Mouse (Mus musculus): ENCODE measurements around the gene Dcaf10. TPM values are rescaled to one million over a fixed set of nuclear protein-coding genes. Genes with fewer than 3 reads are reported as not detected.

The Dcaf10 gene
- polyA plus RNA-seq, 1 experiment from 2014 or later, result 15.6 TPM

GRCm38 (mm10) chr4:45407001-45407702, 65.3 kb downstream of the Dcaf10 start:
- H3K9ac ChIP-seq (replicated peaks; ENCODE audit: low read length), result peak overlapping the region; percentile 98; the same call in 1 of the 2 replicates
- no peak overlapping the region for H3K27ac ChIP-seq (replicated peaks; ENCODE audit: low read depth, low read length)
- H3K4me1 ChIP-seq (ENCODE audit: control insufficient read depth, insufficient read depth, low read length), result no peaks in the 10 kb centered on the region
- H3K4me2 ChIP-seq (ENCODE audit: low read depth, low read length), result peak overlapping the region; percentile 73
- WGBS, result 66% methylated on average over 5 of the region's 5 CpGs
- H3K27me3 ChIP-seq (ENCODE audit: control insufficient read depth, insufficient read depth, low read length), result no peaks in the 10 kb centered on the region
- ATAC-seq (replicated peaks; ENCODE audit: insufficient number of reproducible peaks, low FRiP score, low TSS enrichment, low read depth) (no peak), DNase-seq (ENCODE audit: low spot score) (no peak)
- H3K36me3 ChIP-seq (replicated peaks; ENCODE audit: control insufficient read depth, insufficient read depth, low read depth, low read length), result no peaks in the 10 kb centered on the region; the same call in 1 of the 2 replicates
- H3K4me3 ChIP-seq (ENCODE audit: low read depth, low read length), result peak overlapping the region; percentile 95
- no peaks in the 10 kb centered on the region for H3K9me3 ChIP-seq (replicated peaks; ENCODE audit: control insufficient read depth, low read length)

GRCm38 (mm10) chr4:45407703-45408334, 65.9 kb downstream of the Dcaf10 start:
- H3K4me1 ChIP-seq (ENCODE audit: control insufficient read depth, insufficient read depth, low read length), result no peaks in the 10 kb centered on the region
- H3K4me3 ChIP-seq (ENCODE audit: low read depth, low read length), result peak overlapping the region; percentile 95
- H3K36me3 ChIP-seq (replicated peaks; ENCODE audit: control insufficient read depth, insufficient read depth, low read depth, low read length), result no peaks in the 10 kb centered on the region; the same call in 1 of the 2 replicates
- ATAC-seq (replicated peaks; ENCODE audit: insufficient number of reproducible peaks, low FRiP score, low TSS enrichment, low read depth) (no peak), DNase-seq (ENCODE audit: low spot score) (peak; percentile 55)
- H3K27me3 ChIP-seq (ENCODE audit: control insufficient read depth, insufficient read depth, low read length), result no peaks in the 10 kb centered on the region
- WGBS, result 5% methylated on average over 19 of the region's 19 CpGs
- H3K4me2 ChIP-seq (ENCODE audit: low read depth, low read length), result peak overlapping the region; percentile 73
- peak overlapping the region; percentile 98 for H3K9ac ChIP-seq (replicated peaks; ENCODE audit: low read length)
- no peaks in the 10 kb centered on the region for H3K9me3 ChIP-seq (replicated peaks; ENCODE audit: control insufficient read depth, low read length)
- peak overlapping the region; percentile 87 for H3K27ac ChIP-seq (replicated peaks; ENCODE audit: low read depth, low read length)

- ATAC-seq (replicated peaks; ENCODE audit: insufficient number of reproducible peaks, low FRiP score, low TSS enrichment, low read depth) (peak; percentile 94), DNase-seq (ENCODE audit: low spot score) (peak; percentile 91)
- under 1% methylated on average over 67 of the region's 67 CpGs for WGBS
- Histone ChIP-seq H3K4me2 (ENCODE audit: low read depth, low read length) (peak within 1 kb of the TSS; percentile 73), H3K9ac (replicated peaks; ENCODE audit: low read length) (peak within 1 kb of the TSS; percentile 98), H3K4me3 (ENCODE audit: low read depth, low read length) (peak within 1 kb of the TSS; percentile 95), H3K27me3 (ENCODE audit: control insufficient read depth, insufficient read depth, low read length) (no peaks in the 10 kb centered on the region), H3K27ac (replicated peaks; ENCODE audit: low read depth, low read length) (peak within 1 kb of the TSS; percentile 87), H3K4me1 (ENCODE audit: control insufficient read depth, insufficient read depth, low read length) (no peaks in the 10 kb centered on the region), H3K9me3 (replicated peaks; ENCODE audit: control insufficient read depth, low read length) (no peaks in the 10 kb centered on the region), H3K36me3 (replicated peaks; ENCODE audit: control insufficient read depth, insufficient read depth, low read depth, low read length) (no peaks in the 10 kb centered on the region; the same call in 1 of the 2 replicates)
Measured at GRCm38 (mm10) chr4:45408427-45409132, 66.7 kb downstream of the Dcaf10 start, which contains the start of gene Slc25a51. Gene Slc25a51, minus strand, starts transcription at chr4:45408766.

DNA sequence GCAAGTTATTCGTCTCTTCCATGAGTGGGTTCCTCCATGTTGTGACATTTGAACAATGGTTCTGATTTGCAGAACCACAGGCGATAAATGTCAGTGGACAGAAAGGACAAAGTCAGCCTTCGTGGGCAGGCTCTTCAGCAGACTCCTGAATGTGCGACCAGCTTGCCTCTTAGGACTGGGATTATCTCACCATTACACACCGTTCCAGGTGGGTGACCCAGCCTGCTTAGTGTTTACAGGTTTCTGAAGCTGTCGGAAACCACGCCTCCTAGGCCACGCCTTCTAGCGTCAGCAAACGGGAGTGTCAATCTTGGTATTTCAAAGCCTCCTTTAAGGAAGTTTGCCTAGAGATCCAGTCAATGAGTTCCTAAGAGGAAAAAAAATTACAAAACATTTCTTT, 67.4 kb downstream of the Dcaf10 start:
- Histone ChIP-seq H3K27me3 (ENCODE audit: control insufficient read depth, insufficient read depth, low read length) (no peaks in the 10 kb centered on the region), H3K4me1 (ENCODE audit: control insufficient read depth, insufficient read depth, low read length) (no peaks in the 10 kb centered on the region), H3K9me3 (replicated peaks; ENCODE audit: control insufficient read depth, low read length) (no peaks in the 10 kb centered on the region), H3K27ac (replicated peaks; ENCODE audit: low read depth, low read length) (0 out of 2 replicates have a peak overlapping the region, but pooled peaks have one; percentile 2), H3K4me2 (ENCODE audit: low read depth, low read length) (peak overlapping the region; percentile 73), H3K9ac (replicated peaks; ENCODE audit: low read length) (peak overlapping the region; percentile 98), H3K4me3 (ENCODE audit: low read depth, low read length) (peak overlapping the region; percentile 95), H3K36me3 (replicated peaks; ENCODE audit: control insufficient read depth, insufficient read depth, low read depth, low read length) (no peaks in the 10 kb centered on the region)
- WGBS, result 2% methylated on average over 10 of the region's 10 CpGs
- 0 out of 2 replicates have a peak, but pooled peaks have one; percentile 19 for ATAC-seq (replicated peaks; ENCODE audit: insufficient number of reproducible peaks, low FRiP score, low TSS enrichment, low read depth)
- DNase-seq (ENCODE audit: low spot score), result peak; percentile 83

GRCm38 (mm10) chr4:45411181-45411790, 69.4 kb downstream of the Dcaf10 start:
- 90% methylated on average over 8 of the region's 8 CpGs for WGBS
- Histone ChIP-seq H3K9ac (replicated peaks; ENCODE audit: low read length) (no peak overlapping the region), H3K27me3 (ENCODE audit: control insufficient read depth, insufficient read depth, low read length) (no peaks in the 10 kb centered on the region), H3K4me2 (ENCODE audit: low read depth, low read length) (no peak overlapping the region), H3K27ac (replicated peaks; ENCODE audit: low read depth, low read length) (no peak overlapping the region), H3K4me1 (ENCODE audit: control insufficient read depth, insufficient read depth, low read length) (no peaks in the 10 kb centered on the region), H3K4me3 (ENCODE audit: low read depth, low read length) (no peak overlapping the region), H3K36me3 (replicated peaks; ENCODE audit: control insufficient read depth, insufficient read depth, low read depth, low read length) (no peaks in the 10 kb centered on the region), H3K9me3 (replicated peaks; ENCODE audit: control insufficient read depth, low read length) (no peaks in the 10 kb centered on the region)
- DNase-seq (ENCODE audit: low spot score) (no peak), ATAC-seq (replicated peaks; ENCODE audit: insufficient number of reproducible peaks, low FRiP score, low TSS enrichment, low read depth) (no peak)

DNA sequence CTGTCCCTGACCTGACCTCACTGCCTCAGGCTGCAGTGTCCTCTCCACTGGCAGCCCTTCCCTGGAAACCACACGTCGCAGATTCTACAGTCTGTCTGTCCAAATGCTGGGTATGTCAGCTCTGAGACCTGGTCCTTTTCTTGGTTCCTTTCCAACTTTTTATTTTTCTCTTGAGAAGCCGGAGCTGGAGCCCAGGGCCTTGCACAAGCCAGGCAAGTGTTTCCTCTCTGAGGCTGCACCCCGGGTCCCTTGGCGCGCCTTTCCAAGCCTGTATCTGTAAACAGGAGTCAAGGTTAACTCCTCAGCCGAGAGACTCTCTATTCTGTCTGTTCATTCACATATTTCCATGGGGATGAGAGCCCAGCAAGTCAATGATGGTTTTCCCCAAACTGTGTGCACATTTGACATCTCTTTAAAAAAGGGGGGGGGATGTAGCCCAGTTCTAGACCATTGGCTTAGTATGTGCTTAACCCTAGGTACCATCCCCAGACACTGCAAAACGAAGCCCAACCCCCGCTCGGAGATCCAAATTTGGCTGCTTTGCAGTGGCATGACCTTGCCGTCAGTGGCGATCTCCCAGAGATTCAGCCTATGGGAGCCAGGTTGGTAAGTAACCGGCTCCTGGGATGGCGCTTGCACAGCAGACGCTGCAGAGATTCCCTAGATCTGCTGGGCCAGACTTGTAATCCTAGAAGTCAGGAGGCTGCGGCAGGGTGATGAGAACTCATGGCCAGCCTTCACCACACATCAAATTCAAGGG, 70.7 kb downstream of the Dcaf10 start:
- DNase-seq (ENCODE audit: low spot score) (no peak), ATAC-seq (replicated peaks; ENCODE audit: insufficient number of reproducible peaks, low FRiP score, low TSS enrichment, low read depth) (no peak)
- Histone ChIP-seq H3K36me3 (replicated peaks; ENCODE audit: control insufficient read depth, insufficient read depth, low read depth, low read length) (no peaks in the 10 kb centered on the region), H3K4me2 (ENCODE audit: low read depth, low read length) (no peak overlapping the region), H3K9me3 (replicated peaks; ENCODE audit: control insufficient read depth, low read length) (no peaks in the 10 kb centered on the region), H3K4me1 (ENCODE audit: control insufficient read depth, insufficient read depth, low read length) (no peaks in the 10 kb centered on the region), H3K27ac (replicated peaks; ENCODE audit: low read depth, low read length) (no peak overlapping the region), H3K4me3 (ENCODE audit: low read depth, low read length) (no peak overlapping the region), H3K9ac (replicated peaks; ENCODE audit: low read length) (no peak overlapping the region), H3K27me3 (ENCODE audit: control insufficient read depth, insufficient read depth, low read length) (no peaks in the 10 kb centered on the region)
- WGBS, result 57% methylated on average over 16 of the region's 16 CpGs

GRCm38 (mm10) chr4:45413674-45414338, 71.9 kb downstream of the Dcaf10 start:
- no peaks in the 10 kb centered on the region for H3K4me1 ChIP-seq (ENCODE audit: control insufficient read depth, insufficient read depth, low read length)
- H3K27ac ChIP-seq (replicated peaks; ENCODE audit: low read depth, low read length), result no peak overlapping the region
- H3K4me2 ChIP-seq (ENCODE audit: low read depth, low read length), result no peak overlapping the region
- WGBS, result 76% methylated on average over 9 of the region's 9 CpGs
- no peak overlapping the region for H3K4me3 ChIP-seq (ENCODE audit: low read depth, low read length)
- ATAC-seq (replicated peaks; ENCODE audit: insufficient number of reproducible peaks, low FRiP score, low TSS enrichment, low read depth) (no peak), DNase-seq (ENCODE audit: low spot score) (no peak)
- no peaks in the 10 kb centered on the region for H3K36me3 ChIP-seq (replicated peaks; ENCODE audit: control insufficient read depth, insufficient read depth, low read depth, low read length)
- no peaks in the 10 kb centered on the region for H3K27me3 ChIP-seq (ENCODE audit: control insufficient read depth, insufficient read depth, low read length)
- H3K9me3 ChIP-seq (replicated peaks; ENCODE audit: control insufficient read depth, low read length), result no peaks in the 10 kb centered on the region
- H3K9ac ChIP-seq (replicated peaks; ENCODE audit: low read length), result no peak overlapping the region
